Mouse (Mus musculus) monocyte, adult 5-6 weeks (primary cell): ENCODE measurements around the gene Gm21836. TPM values are rescaled to one million over a fixed set of nuclear protein-coding genes. Genes with fewer than 3 reads are reported as not detected.
"Not testable (repeated sequence)": the region's sequence is repeated elsewhere in the genome, so short reads cannot be mapped to it uniquely, and the experiment has no call there.

ENCODE experiments used
- ATAC-seq: fragments of 153-309, 156-312 bp; replicated peaks from 2 replicates; pipeline ENCODE4 v1.8.0; 2017; ENCODE audit warnings: mild to moderate bottlenecking; ENCODE audit not compliant: low TSS enrichment, insufficient number of reproducible peaks, severe bottlenecking, poor library complexity, low FRiP score
- total RNA-seq: library from RNA; stranded (forward); fragments of 200-1000, 200-491, 200-594 nt; gene quantifications from 3 replicates; pipeline ENCODE4 v1.2.3, GENCODE M21; 2017

The Gm21836 gene
- total RNA-seq: not detected in 3 replicates

GRCm38 (mm10) chr9:124493693-124494092 lies at the start of gene Gm21836:
Gm21836 (minus strand) TSS chr9:124493793.
- ATAC-seq: not testable (repeated sequence)

GRCm38 (mm10) chr9:124480361-124480980 lies 13.1 kb downstream of the Gm21836 start:
- ATAC-seq: not testable (repeated sequence)

GRCm38 (mm10) chr9:124478081-124478480 lies 15.5 kb downstream of the Gm21836 start:
- ATAC-seq: no peak

GRCm38 (mm10) chr9:124476096-124476902 lies 17.3 kb downstream of the Gm21836 start, which contains the start of gene Ppp2r3d:
Ppp2r3d (minus strand) TSS chr9:124476898.
- peak; percentile 57 for ATAC-seq

GRCm38 (mm10) chr9:124475689-124476088 lies 17.9 kb downstream of the Gm21836 start:
- ATAC-seq: peak; percentile 60

GRCm38 (mm10) chr9:124456572-124456971 lies 37.0 kb downstream of the Gm21836 start:
- no peak for ATAC-seq

Other genes with a start within 250 kb of the Gm21836 start
- 33.1 to 47.2 TPM (median 40.9 TPM) in 3 replicates for gene 2010315B03Rik, start 181.1 kb downstream of the Gm21836 start, total RNA-seq
- gene Ppp2r3d, start 16.9 kb downstream of the Gm21836 start, total RNA-seq: 14.9 to 25.5 TPM (median 23.9 TPM) in 3 replicates